Mouse (Mus musculus) stomach, postnatal 0 days (tissue): ENCODE measurements around the gene Armh1. TPM values are rescaled to one million over a fixed set of nuclear protein-coding genes. Genes with fewer than 3 reads are reported as not detected.
"Not testable (repeated sequence)": the region's sequence is repeated elsewhere in the genome, so short reads cannot be mapped to it uniquely, and the experiment has no call there.

Experiments used
- ATAC-seq: fragments of 200-750 bp; cut with Nextera tagmentation; 2 replicates; pipeline ENCODE4 v1.8.0; 2017; ENCODE audit not compliant: low FRiP score, low TSS enrichment
- DNase-seq: peaks from one replicate; pipeline ENCODE4 v3.0.0-alpha.2; 2016; ENCODE audit warnings: low spot score
- H3K27ac ChIP-seq: fragments of 300-500 bp; sonication (generic); replicated peaks from 2 replicates; pipeline ENCODE4 v1.5.1; 2014; ENCODE audit warnings: mild to moderate bottlenecking, control low read depth
- H3K27me3 ChIP-seq: fragments of 300-500 bp; sonication (generic); 2 replicates; pipeline ENCODE4 v1.6.1; 2014; ENCODE audit warnings: low read length; ENCODE audit not compliant: control insufficient read depth, insufficient read depth
- H3K36me3 ChIP-seq: fragments of 300-500 bp; sonication (generic); 2 replicates; pipeline ENCODE4 v1.6.1; 2014; ENCODE audit warnings: low read length, mixed read lengths; ENCODE audit not compliant: control insufficient read depth, insufficient read depth
- H3K4me1 ChIP-seq: fragments of 300-500 bp; sonication (generic); replicated peaks from 2 replicates; pipeline ENCODE4 v1.6.1; 2014; ENCODE audit warnings: antibody characterized with exemption; ENCODE audit not compliant: control insufficient read depth, insufficient read depth
- H3K4me2 ChIP-seq: fragments of 300-500 bp; sonication (generic); replicated peaks from 2 replicates; pipeline ENCODE4 v1.6.1; 2014; ENCODE audit warnings: low read depth, mild to moderate bottlenecking, control low read depth, moderate library complexity
- H3K4me3 ChIP-seq: fragments of 300-500 bp; sonication (generic); 2 replicates; pipeline ENCODE4 v1.5.1; 2014; ENCODE audit warnings: low read depth, low read length, control low read depth
- H3K9ac ChIP-seq: fragments of 300-500 bp; sonication (generic); 2 replicates; pipeline ENCODE4 v1.6.1; 2014; ENCODE audit warnings: mild to moderate bottlenecking, low read length, control low read depth, mixed read lengths
- H3K9me3 ChIP-seq: fragments of 300-500 bp; sonication (generic); 2 replicates; pipeline ENCODE4 v1.6.1; 2016; ENCODE audit warnings: low read length; ENCODE audit not compliant: control insufficient read depth
- CTCF ChIP-seq: IDR thresholded peaks from 2 replicates; pipeline ENCODE4 v1.5.1; 2016; ENCODE audit warnings: antibody characterized with exemption, low read depth, mild to moderate bottlenecking, moderate library complexity
- EP300 ChIP-seq: optimal IDR thresholded peaks from 2 replicates; pipeline ENCODE3; 2016; ENCODE audit warnings: antibody characterized with exemption
- WGBS: fragments of 180-500 bp; shearing (Covaris S2); extraction: QIAGEN DNeasy Blood & Tissue Kit; methylation state at CpG from one replicate; pipeline ENCODE4 v1.1.7; 2014; 5-methylcytosine and 5-hydroxymethylcytosine counted together
- polyA plus RNA-seq: library from polyadenylated mRNA; unstranded; fragments of >200 nt; fragmentation: Nextera tagmentation; extraction: Ambion mirVana; gene quantifications from 2 replicates; pipeline ENCODE4 v1.2.1, GENCODE M21; 2015

Gene Armh1
- polyA plus RNA-seq, 1 experiment from 2014 or later: 0.16 TPM

DNA sequence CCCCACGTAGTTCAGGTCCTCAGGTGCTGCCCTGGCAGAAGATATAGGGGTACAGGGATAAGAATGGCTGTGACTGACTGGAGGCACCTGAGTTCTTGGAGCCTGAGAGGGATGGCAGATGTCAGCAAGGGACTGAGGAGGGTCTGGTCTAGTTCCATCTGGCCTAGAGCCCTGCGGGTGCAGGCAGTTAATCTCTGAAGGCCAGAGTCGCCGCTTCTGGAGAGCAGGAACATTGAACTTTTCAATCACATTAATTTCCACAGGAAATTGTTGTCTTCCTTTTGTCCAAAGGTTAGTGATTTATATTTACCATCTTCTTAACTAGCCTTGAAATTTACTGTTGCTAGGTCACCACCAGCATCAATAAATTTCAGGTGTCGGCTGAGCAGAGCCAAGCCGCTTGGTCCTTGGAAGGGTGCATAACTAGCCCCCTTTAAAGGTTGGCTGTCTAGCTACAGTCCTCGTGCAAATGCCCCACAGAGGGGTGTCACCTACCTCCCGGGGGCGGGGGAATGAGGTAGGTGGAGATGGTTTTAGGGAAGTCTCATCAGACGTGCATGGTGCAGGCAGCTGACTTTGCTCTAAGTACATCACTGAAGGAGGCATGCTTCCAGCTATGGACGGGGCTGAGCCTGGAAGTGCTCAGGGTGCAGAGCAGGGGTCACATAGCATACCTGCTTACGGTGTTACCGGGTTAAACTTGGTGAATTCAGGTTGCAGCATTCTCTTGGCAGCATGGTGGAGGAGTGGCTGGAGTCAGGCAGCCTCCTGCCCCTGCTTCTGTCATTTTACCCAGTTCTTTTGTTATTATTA is 10.4 kb upstream of the Armh1 start:
- DNase-seq (no peak), ATAC-seq (0 out of 2 replicates have a peak, but pooled peaks have one; percentile 15)
- WGBS: 61% methylated on average over 13 of the region's 13 CpGs
- Histone ChIP-seq H3K27ac (no peak overlapping the region), H3K9me3 (no peaks in the 10 kb centered on the region), H3K27me3 (no peaks in the 10 kb centered on the region), H3K4me1 (no peaks in the 10 kb centered on the region), H3K4me3 (no peak overlapping the region), H3K4me2 (no peak overlapping the region), H3K9ac (no peak overlapping the region), H3K36me3 (no peaks in the 10 kb centered on the region)
- TF ChIP-seq CTCF: no peak
- TF ChIP-seq EP300: no peak

DNA sequence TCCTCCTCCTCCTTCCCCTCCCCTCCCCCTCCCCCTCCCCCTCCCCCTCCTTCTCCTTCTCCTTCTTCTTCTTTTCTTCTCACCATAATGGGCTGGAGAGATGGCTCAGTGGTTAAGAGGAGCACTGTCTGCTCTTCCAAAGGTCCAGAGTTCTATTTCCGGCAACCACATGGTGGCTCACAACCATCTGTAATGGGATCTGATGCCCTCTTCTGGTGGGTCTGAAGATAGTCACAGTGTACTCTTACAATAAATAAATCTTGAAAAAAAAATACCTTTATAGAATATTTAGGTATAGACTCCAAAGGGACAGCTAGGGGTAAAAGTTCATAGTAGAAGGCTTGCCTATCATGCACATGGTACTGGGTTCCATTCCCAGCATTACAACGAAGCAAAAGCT is 9.3 kb upstream of the Armh1 start:
- WGBS: 82% methylated on average over 2 of the region's 2 CpGs
- TF ChIP-seq EP300 (no peak), CTCF (0 out of 2 replicates have a peak, but pooled peaks have one; percentile 7)
- Histone ChIP-seq H3K36me3 (no peaks in the 10 kb centered on the region), H3K27me3 (no peaks in the 10 kb centered on the region), H3K27ac (no peak overlapping the region), H3K4me3 (no peak overlapping the region), H3K4me1 (no peaks in the 10 kb centered on the region), H3K9ac (no peak overlapping the region), H3K4me2 (no peak overlapping the region), H3K9me3 (no peaks in the 10 kb centered on the region)
- DNase-seq (no peak), ATAC-seq (no peak)

DNA sequence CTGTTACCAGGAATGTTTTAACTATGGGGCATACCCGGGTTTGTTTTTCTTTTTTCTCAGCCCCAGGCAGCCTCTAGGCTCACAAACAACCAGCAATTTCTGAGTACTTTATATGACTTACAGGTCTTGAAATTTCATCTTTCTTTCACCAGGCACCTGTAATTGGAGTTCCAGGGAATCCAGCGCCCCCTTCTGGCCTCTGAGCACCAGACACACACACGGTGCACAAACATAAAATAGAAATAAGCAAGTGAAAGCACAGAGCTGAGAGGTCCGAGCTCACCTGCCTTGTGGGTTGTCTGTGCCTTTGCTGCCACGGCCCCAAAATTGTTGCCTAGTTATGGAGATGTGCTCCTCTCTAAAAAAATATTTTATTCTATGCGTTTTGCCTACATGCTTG is 8.0 kb upstream of the Armh1 start:
- H3K27me3 ChIP-seq, DNase-seq, H3K4me2 ChIP-seq, H3K36me3 ChIP-seq, H3K9ac ChIP-seq, H3K9me3 ChIP-seq, H3K4me3 ChIP-seq, H3K4me1 ChIP-seq, H3K27ac ChIP-seq, ATAC-seq: not testable (repeated sequence)
- 77% methylated on average over 6 of the region's 6 CpGs for WGBS
- peak; percentile 30 for TF ChIP-seq CTCF

DNA sequence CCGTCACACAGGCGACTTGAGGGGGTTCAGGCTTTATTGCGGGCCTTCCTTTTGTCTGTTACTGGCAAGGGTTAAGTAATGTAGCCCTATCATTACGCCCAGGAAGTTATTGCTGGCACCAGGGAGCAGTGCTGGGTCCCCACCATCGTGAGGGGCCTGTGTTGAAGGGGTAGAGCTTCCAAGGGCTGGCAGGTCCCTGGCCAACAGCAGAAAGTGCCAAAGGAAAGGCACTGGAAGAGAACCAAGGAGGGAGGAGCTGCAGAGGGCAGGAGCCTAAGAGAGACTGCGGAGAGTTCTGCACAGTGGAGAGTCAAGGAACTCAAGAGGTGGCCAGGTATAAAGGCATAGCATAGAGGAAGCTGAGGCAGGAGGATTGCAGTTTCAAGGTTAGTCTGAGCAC is 2.7 kb upstream of the Armh1 start:
- H3K9me3 ChIP-seq: no peaks in the 10 kb centered on the region
- peaks cover 4% of the 10 kb centered on the region; the same call in 1 of the 2 replicates for H3K4me1 ChIP-seq
- no peak for DNase-seq
- no peak overlapping the region for H3K4me3 ChIP-seq
- H3K9ac ChIP-seq: no peak overlapping the region
- 61% methylated on average over 6 of the region's 6 CpGs for WGBS
- TF ChIP-seq CTCF (no peak), EP300 (no peak)
- no peaks in the 10 kb centered on the region for H3K27me3 ChIP-seq
- H3K4me2 ChIP-seq: no peak overlapping the region
- no peak overlapping the region for H3K27ac ChIP-seq
- no peaks in the 10 kb centered on the region for H3K36me3 ChIP-seq
- ATAC-seq: no peak

DNA sequence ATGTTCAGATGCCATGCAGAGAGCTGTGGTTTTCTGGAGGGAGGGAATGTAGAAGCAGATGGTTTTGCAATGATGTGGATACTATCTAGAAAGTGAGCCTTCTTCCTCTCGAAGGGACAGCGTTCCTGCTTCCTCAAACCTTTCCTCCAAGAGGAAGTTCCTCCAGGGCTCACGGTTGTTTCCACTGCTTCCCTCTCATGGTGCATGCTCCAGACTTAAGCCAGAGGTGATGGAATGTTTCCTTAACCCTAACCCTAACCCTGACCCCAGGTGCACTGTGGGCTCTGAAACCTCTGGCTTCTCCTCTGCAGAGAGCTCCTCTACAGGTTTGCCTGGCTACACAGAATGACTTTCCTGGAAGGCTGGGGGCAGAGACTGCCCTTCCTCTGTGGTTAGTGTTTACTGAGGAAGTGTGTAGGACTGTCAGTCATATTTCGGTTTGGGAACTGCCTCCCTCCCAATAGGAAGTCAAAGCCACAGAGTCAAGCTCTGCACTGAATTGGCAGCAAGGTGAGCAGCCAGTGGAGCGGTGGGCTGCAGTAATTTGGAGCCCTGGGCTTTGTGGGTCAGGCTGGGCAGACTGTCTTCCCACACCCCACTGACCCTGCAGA is 2.2 kb upstream of the Armh1 start:
- WGBS: 70% methylated on average over 5 of the region's 5 CpGs
- no peak for ATAC-seq
- H3K9ac ChIP-seq: 0 out of 2 replicates have a peak overlapping the region, but pooled peaks have one; percentile 8

More for the DNA sequence above, 2.2 kb upstream of the Armh1 start:
- H3K36me3 ChIP-seq: no peaks in the 10 kb centered on the region
- H3K27ac ChIP-seq: no peak overlapping the region
- no peaks in the 10 kb centered on the region for H3K9me3 ChIP-seq
- H3K27me3 ChIP-seq: no peaks in the 10 kb centered on the region
- H3K4me1 ChIP-seq: peaks cover 4% of the 10 kb centered on the region; the same call in 1 of the 2 replicates
- DNase-seq: no peak
- H3K4me2 ChIP-seq: no peak overlapping the region
- no peak overlapping the region for H3K4me3 ChIP-seq
- TF ChIP-seq EP300: no peak
- TF ChIP-seq CTCF: no peak
